Mouse (Mus musculus) heart, postnatal 14 days (tissue): ENCODE data around the gene Trip11. TPM values are rescaled to one million over a fixed set of nuclear protein-coding genes. Genes with fewer than 3 reads are reported as not detected.

Experiments used
- DNase-seq, 2 experiments: peaks; one replicate each; pipeline ENCODE4 v3.0.0; 2021 to 2022
- intact Hi-C: fragments of 180-260 bp; cut with DNase I; formaldehyde crosslinking; loops from one replicate; pipeline ENCODE4 v1.15.1; 2025
- total RNA-seq, 2 experiments: library from RNA; stranded (reverse); gene quantifications; 2 replicates each; pipeline ENCODE4 v1.2.3; 2021

Gene Trip11
- total RNA-seq, 2 experiments from 2014 or later = 31.7 to 35.1 TPM

DNA sequence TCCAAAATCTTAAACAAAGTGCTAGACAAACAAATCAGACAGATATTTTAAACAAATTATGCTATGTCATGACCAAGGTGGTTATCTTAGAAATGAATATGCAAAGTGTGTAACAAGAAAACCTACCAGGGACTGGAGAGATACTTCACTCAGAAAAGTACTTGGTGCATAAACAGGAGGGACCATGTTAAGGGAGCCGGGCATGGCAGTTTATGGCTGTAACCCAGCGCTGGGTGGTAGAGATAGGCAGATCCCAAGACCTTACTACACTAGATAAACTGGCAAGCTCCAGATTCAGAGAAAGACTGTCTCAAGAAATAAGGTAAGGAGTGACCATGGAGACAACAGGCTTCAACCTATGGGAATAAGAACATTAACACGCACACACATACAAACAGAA lies 123.3 kb downstream of the Trip11 start:
- no peak for DNase-seq
- intact Hi-C loops = no loop called here

GRCm38 (mm10) chr12:101789250-101789649 lies 123.8 kb downstream of the Trip11 start:
- DNase-seq = no peak
- intact Hi-C loops = no loop called here

Other genes starting within 250 kb of the Trip11 start
- gene Tc2n, start 194.7 kb downstream of the Trip11 start, total RNA-seq = 1 to 10 TPM in 1 of 2 experiments, under 1 TPM in 1; 0.76 to 1.1 TPM
- gene Fbln5, start 94.2 kb downstream of the Trip11 start, total RNA-seq = 10 to 100 TPM; 31.6 to 38.1 TPM
- 10 to 100 TPM in 1 of 2 experiments, 1 to 10 TPM in 1; 9.2 to 10.7 TPM for gene Atxn3, start 45.0 kb upstream of the Trip11 start, total RNA-seq
- gene Cpsf2, start 62.7 kb upstream of the Trip11 start, total RNA-seq = 10 to 100 TPM; 15.7 TPM
- 1 to 10 TPM; 1.0 to 2.0 TPM for gene Slc24a4, start 215.5 kb upstream of the Trip11 start, total RNA-seq